Mouse (Mus musculus): ENCODE results near the gene Dock8. TPM values are rescaled to one million over a fixed set of nuclear protein-coding genes. Genes with fewer than 3 reads are reported as not detected.

Gene Dock8
- polyA plus RNA-seq, 1 experiment from 2014 or later: 4.1 TPM

DNA sequence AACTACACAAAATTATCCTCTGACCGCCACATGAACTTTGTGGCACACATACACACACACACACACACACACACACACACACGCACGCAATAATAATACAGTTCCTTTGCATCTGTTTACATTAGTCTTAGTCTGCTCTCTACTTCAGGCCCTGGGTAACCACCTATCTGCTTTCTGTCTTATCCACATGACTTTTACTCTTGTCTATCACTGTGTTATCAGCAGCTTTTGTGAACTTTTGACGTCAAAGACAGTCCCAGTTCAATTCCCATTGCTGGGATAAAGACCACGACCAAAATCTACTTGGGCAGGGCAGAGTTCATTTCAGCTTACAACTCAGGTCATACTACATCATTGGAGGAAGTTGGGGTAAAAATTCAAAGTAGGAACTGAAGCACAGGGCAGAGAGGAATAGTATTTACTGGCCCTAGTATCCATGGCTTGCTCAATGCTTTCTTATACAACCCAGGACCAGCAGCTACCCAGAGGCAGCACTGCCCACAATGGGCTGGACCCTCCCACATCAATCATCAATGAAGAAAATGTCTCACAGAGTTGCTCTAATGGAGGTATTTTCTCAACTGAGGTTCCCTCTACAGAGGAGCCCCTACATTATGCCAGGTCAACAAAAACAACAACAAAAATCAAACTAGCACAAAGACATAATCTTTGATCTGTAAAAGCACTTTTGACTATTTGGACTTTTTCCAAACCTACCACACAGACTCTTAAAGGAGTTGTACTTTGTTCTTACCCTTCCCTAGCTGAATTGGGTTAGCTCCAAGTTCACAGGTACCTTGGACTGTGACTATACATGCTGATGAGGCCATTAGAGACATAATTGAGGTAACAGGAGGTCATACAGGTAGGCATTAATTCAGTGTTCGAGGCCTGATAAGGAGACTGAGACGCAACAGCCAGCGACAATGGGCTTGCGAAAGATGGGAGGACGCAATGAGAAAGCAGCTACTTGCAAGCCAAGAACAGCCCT is 20.2 kb upstream of the Dock8 start:
- DNase-seq (ENCODE audit: low spot score): no peak
- no peak overlapping the region for H3K4me3 ChIP-seq (ENCODE audit: low read depth, low read length)
- no peak overlapping the region for H3K4me2 ChIP-seq (replicated peaks; ENCODE audit: low read depth, low read length)
- WGBS: 88% methylated on average over 10 of the region's 10 CpGs
- H3K27me3 ChIP-seq (ENCODE audit: control insufficient read depth, insufficient read depth, low read length): no peaks in the 10 kb centered on the region
- H3K9me3 ChIP-seq (ENCODE audit: control insufficient read depth, low read length): no peaks in the 10 kb centered on the region
- no peak overlapping the region for H3K9ac ChIP-seq (ENCODE audit: low read depth, low read length)
- no peaks in the 10 kb centered on the region for H3K4me1 ChIP-seq (replicated peaks; ENCODE audit: control insufficient read depth, insufficient read depth, low read length)
- H3K36me3 ChIP-seq (ENCODE audit: control insufficient read depth, insufficient read depth, low read length): no peaks in the 10 kb centered on the region
- no peak overlapping the region for H3K27ac ChIP-seq (ENCODE audit: low read depth, low read length)
- no peak for ATAC-seq (ENCODE audit: low FRiP score)

DNA sequence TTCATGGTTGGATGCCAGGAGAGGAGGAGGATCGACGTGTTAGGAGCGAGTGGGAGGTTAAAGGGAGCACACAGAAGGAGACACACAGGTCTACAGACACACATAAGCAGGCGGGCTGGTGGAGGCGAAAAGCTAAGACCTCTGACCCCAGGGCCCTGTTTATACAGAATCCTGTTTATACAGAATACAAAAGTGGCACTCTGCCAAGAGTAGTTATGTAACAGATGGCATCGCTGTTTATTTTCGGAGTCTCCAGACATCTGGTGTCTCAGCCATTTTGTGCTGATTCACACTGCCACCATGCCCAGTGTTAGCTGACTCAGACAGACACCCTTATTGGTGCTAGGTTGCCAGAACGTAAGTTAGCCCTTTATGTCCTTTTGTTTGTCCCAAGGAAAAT is 18.0 kb upstream of the Dock8 start:
- H3K4me2 ChIP-seq (replicated peaks; ENCODE audit: low read depth, low read length): no peak overlapping the region
- H3K27me3 ChIP-seq (ENCODE audit: control insufficient read depth, insufficient read depth, low read length): no peaks in the 10 kb centered on the region
- no peak overlapping the region for H3K4me3 ChIP-seq (ENCODE audit: low read depth, low read length)
- no peak for ATAC-seq (ENCODE audit: low FRiP score)
- whole genome bisulfite sequencing: 67% methylated on average over 8 of the region's 8 CpGs
- H3K27ac ChIP-seq (ENCODE audit: low read depth, low read length): no peak overlapping the region
- H3K4me1 ChIP-seq (replicated peaks; ENCODE audit: control insufficient read depth, insufficient read depth, low read length): no peaks in the 10 kb centered on the region
- H3K36me3 ChIP-seq (ENCODE audit: control insufficient read depth, insufficient read depth, low read length): no peaks in the 10 kb centered on the region
- H3K9me3 ChIP-seq (ENCODE audit: control insufficient read depth, low read length): no peaks in the 10 kb centered on the region
- no peak overlapping the region for H3K9ac ChIP-seq (ENCODE audit: low read depth, low read length)
- DNase-seq (ENCODE audit: low spot score): peak; percentile 44

- no peak overlapping the region for H3K4me3 ChIP-seq (ENCODE audit: low read depth, low read length)
- no peaks in the 10 kb centered on the region for H3K27me3 ChIP-seq (ENCODE audit: control insufficient read depth, insufficient read depth, low read length)
- H3K4me2 ChIP-seq (replicated peaks; ENCODE audit: low read depth, low read length): no peak overlapping the region
- DNase-seq (ENCODE audit: low spot score) (no peak), ATAC-seq (ENCODE audit: low FRiP score) (no peak)
- no peaks in the 10 kb centered on the region for H3K4me1 ChIP-seq (replicated peaks; ENCODE audit: control insufficient read depth, insufficient read depth, low read length)
- WGBS: 85% methylated on average over 4 of the region's 4 CpGs
- no peaks in the 10 kb centered on the region for H3K36me3 ChIP-seq (ENCODE audit: control insufficient read depth, insufficient read depth, low read length)
- H3K9me3 ChIP-seq (ENCODE audit: control insufficient read depth, low read length): no peaks in the 10 kb centered on the region
- H3K27ac ChIP-seq (ENCODE audit: low read depth, low read length): no peak overlapping the region
- no peak overlapping the region for H3K9ac ChIP-seq (ENCODE audit: low read depth, low read length)
Observed at GRCm38 (mm10) chr19:24983050-24983449, 16.3 kb upstream of the Dock8 start.

DNA sequence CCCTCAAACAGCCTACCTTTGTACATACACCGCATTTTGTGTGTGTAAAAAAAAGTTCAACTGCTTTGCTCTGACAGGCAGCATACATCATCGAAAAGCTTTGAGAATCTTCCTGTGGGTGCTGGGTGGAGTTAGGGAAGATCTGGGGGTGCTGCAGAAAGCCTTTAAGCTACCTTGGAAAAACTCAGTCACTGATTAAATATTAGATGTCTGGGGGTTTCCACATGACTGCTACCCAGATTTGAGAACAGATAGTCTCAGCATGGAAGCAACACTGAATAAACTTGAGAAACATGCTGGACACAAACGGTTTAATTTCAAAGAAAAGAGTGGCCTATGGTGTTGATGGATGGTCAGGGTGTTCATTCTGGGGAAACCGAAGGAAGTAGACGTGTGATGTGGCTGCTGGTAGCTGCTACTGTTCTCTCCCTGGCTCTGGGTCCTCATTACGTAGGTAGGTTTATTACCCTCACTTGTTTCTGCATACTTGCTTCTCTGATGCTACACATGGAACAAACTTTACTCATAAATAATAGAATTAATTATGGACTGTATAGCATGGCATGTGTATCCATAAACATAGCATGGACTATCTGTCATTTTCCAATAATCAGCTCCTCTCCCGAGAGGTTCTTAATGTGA is 15.4 kb upstream of the Dock8 start:
- Histone ChIP-seq H3K36me3 (ENCODE audit: control insufficient read depth, insufficient read depth, low read length) (no peaks in the 10 kb centered on the region), H3K4me2 (replicated peaks; ENCODE audit: low read depth, low read length) (no peak overlapping the region), H3K9me3 (ENCODE audit: control insufficient read depth, low read length) (no peaks in the 10 kb centered on the region), H3K4me3 (ENCODE audit: low read depth, low read length) (no peak overlapping the region), H3K27me3 (ENCODE audit: control insufficient read depth, insufficient read depth, low read length) (no peaks in the 10 kb centered on the region), H3K9ac (ENCODE audit: low read depth, low read length) (no peak overlapping the region), H3K27ac (ENCODE audit: low read depth, low read length) (no peak overlapping the region), H3K4me1 (replicated peaks; ENCODE audit: control insufficient read depth, insufficient read depth, low read length) (no peaks in the 10 kb centered on the region)
- DNase-seq (ENCODE audit: low spot score) (no peak), ATAC-seq (ENCODE audit: low FRiP score) (no peak)
- 80% methylated on average over 7 of the region's 7 CpGs for WGBS

GRCm38 (mm10) chr19:24985045-24985444 is 14.3 kb upstream of the Dock8 start:
- Histone ChIP-seq H3K4me3 (ENCODE audit: low read depth, low read length) (no peak overlapping the region), H3K36me3 (ENCODE audit: control insufficient read depth, insufficient read depth, low read length) (no peaks in the 10 kb centered on the region), H3K27ac (ENCODE audit: low read depth, low read length) (no peak overlapping the region), H3K27me3 (ENCODE audit: control insufficient read depth, insufficient read depth, low read length) (no peaks in the 10 kb centered on the region), H3K9me3 (ENCODE audit: control insufficient read depth, low read length) (no peaks in the 10 kb centered on the region), H3K4me1 (replicated peaks; ENCODE audit: control insufficient read depth, insufficient read depth, low read length) (no peaks in the 10 kb centered on the region), H3K4me2 (replicated peaks; ENCODE audit: low read depth, low read length) (no peak overlapping the region), H3K9ac (ENCODE audit: low read depth, low read length) (no peak overlapping the region)
- 88% methylated on average over 2 of the region's 2 CpGs for WGBS
- no peak for ATAC-seq (ENCODE audit: low FRiP score)
- no peak for DNase-seq (ENCODE audit: low spot score)

GRCm38 (mm10) chr19:24987355-24987754 is 12.0 kb upstream of the Dock8 start:
- H3K4me1 ChIP-seq (replicated peaks; ENCODE audit: control insufficient read depth, insufficient read depth, low read length): no peaks in the 10 kb centered on the region
- no peak overlapping the region for H3K9ac ChIP-seq (ENCODE audit: low read depth, low read length)
- no peaks in the 10 kb centered on the region for H3K36me3 ChIP-seq (ENCODE audit: control insufficient read depth, insufficient read depth, low read length)
- DNase-seq (ENCODE audit: low spot score) (no peak), ATAC-seq (ENCODE audit: low FRiP score) (no peak)
- H3K9me3 ChIP-seq (ENCODE audit: control insufficient read depth, low read length): no peaks in the 10 kb centered on the region
- no peak overlapping the region for H3K4me2 ChIP-seq (replicated peaks; ENCODE audit: low read depth, low read length)
- WGBS: 70% methylated on average over 4 of the region's 4 CpGs
- no peaks in the 10 kb centered on the region for H3K27me3 ChIP-seq (ENCODE audit: control insufficient read depth, insufficient read depth, low read length)
- no peak overlapping the region for H3K27ac ChIP-seq (ENCODE audit: low read depth, low read length)
- H3K4me3 ChIP-seq (ENCODE audit: low read depth, low read length): no peak overlapping the region

- Histone ChIP-seq H3K4me2 (replicated peaks; ENCODE audit: low read depth, low read length) (no peak overlapping the region), H3K36me3 (ENCODE audit: control insufficient read depth, insufficient read depth, low read length) (no peaks in the 10 kb centered on the region), H3K27ac (ENCODE audit: low read depth, low read length) (no peak overlapping the region), H3K4me1 (replicated peaks; ENCODE audit: control insufficient read depth, insufficient read depth, low read length) (no peaks in the 10 kb centered on the region), H3K27me3 (ENCODE audit: control insufficient read depth, insufficient read depth, low read length) (no peaks in the 10 kb centered on the region), H3K9ac (ENCODE audit: low read depth, low read length) (no peak overlapping the region), H3K9me3 (ENCODE audit: control insufficient read depth, low read length) (no peaks in the 10 kb centered on the region), H3K4me3 (ENCODE audit: low read depth, low read length) (no peak overlapping the region)
- ATAC-seq (ENCODE audit: low FRiP score) (no peak), DNase-seq (ENCODE audit: low spot score) (no peak)
- WGBS: 76% methylated on average over 5 of the region's 5 CpGs
Observed at GRCm38 (mm10) chr19:24988831-24989230, 10.5 kb upstream of the Dock8 start.

- no peak for ATAC-seq (ENCODE audit: low FRiP score)
- WGBS: 82% methylated on average over 7 of the region's 7 CpGs
- no peak for DNase-seq (ENCODE audit: low spot score)
- Histone ChIP-seq H3K27me3 (ENCODE audit: control insufficient read depth, insufficient read depth, low read length) (no peaks in the 10 kb centered on the region), H3K4me2 (replicated peaks; ENCODE audit: low read depth, low read length) (no peak overlapping the region), H3K4me1 (replicated peaks; ENCODE audit: control insufficient read depth, insufficient read depth, low read length) (no peaks in the 10 kb centered on the region), H3K9ac (ENCODE audit: low read depth, low read length) (no peak overlapping the region), H3K36me3 (ENCODE audit: control insufficient read depth, insufficient read depth, low read length) (no peaks in the 10 kb centered on the region), H3K27ac (ENCODE audit: low read depth, low read length) (no peak overlapping the region), H3K9me3 (ENCODE audit: control insufficient read depth, low read length) (no peaks in the 10 kb centered on the region), H3K4me3 (ENCODE audit: low read depth, low read length) (no peak overlapping the region)
Observed at GRCm38 (mm10) chr19:24990138-24990822, 9.1 kb upstream of the Dock8 start.

Measured in hindbrain, embryonic 11.5 days (tissue).